Mouse (Mus musculus): ENCODE measurements around the gene Olfr1377.
"Not testable (repeated sequence)": the region's sequence is repeated elsewhere in the genome, so short reads cannot be mapped to it uniquely, and the experiment has no call there.

DNA sequence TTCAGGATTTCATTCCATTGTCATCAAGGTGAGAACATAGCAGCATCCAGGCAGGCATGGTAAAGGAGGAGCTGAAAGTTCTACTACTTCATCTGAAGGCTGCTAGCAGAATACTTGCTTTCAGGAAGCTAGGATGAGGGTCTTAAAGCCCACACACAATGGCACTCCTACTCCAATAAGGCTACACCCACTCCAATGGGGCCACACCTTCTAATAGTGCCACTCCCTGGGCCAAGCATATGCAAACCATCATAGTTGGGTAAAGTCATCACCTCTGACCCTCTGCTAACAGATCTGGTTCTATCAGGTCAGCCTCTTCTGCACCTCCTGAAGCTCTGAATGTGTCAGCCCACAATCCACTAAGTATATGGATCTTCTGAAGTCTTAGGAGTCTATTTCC, 52.4 kb downstream of the Olfr1377 start:
- not testable (repeated sequence) for TF ChIP-seq CTCF (IDR thresholded peaks at IDR 0.05; ENCODE audit: low read depth, low read length); POLR2A (IDR thresholded peaks at IDR 0.05; ENCODE audit: insufficient read depth, low read length); EP300 (IDR thresholded peaks at IDR 0.05; ENCODE audit: insufficient read depth, low read depth, low read length)

Measured in ES-Bruce4 (cell line).